Mouse (Mus musculus): ENCODE data around the gene Stat3. TPM values are rescaled to one million over a fixed set of nuclear protein-coding genes. Genes with fewer than 3 reads are reported as not detected.
A peak's percentile ranks its signal among the peaks of the same experiment; 100 is the strongest.

The Stat3 gene
- polyA plus RNA-seq, 1 experiment from 2014 or later, result 84.2 TPM

GRCm38 (mm10) chr11:100927386-100927785, 12.0 kb downstream of the Stat3 start:
- DNase-seq (ENCODE audit: low spot score), result no peak

- DNase-seq (ENCODE audit: low spot score), result no peak
These were observed 14.9 kb downstream of the Stat3 start for GRCm38 (mm10) chr11:100924386-100924919.

GRCm38 (mm10) chr11:100920887-100921624, 18.3 kb downstream of the Stat3 start:
- DNase-seq (ENCODE audit: low spot score), result no peak

- no peak for DNase-seq (ENCODE audit: low spot score)
These were observed 21.3 kb downstream of the Stat3 start for GRCm38 (mm10) chr11:100918007-100918406.

- no peak for DNase-seq (ENCODE audit: low spot score)
These were observed 22.8 kb downstream of the Stat3 start for GRCm38 (mm10) chr11:100916432-100916971.

- DNase-seq (ENCODE audit: low spot score), result no peak
These were observed 24.3 kb downstream of the Stat3 start for GRCm38 (mm10) chr11:100915063-100915462.

- DNase-seq (ENCODE audit: low spot score), result no peak
These were observed 24.9 kb downstream of the Stat3 start for GRCm38 (mm10) chr11:100914415-100914814.

- no peak for DNase-seq (ENCODE audit: low spot score)
These were observed 26.8 kb downstream of the Stat3 start for GRCm38 (mm10) chr11:100912401-100913155.

- DNase-seq (ENCODE audit: low spot score), result no peak
These were observed 30.8 kb downstream of the Stat3 start for GRCm38 (mm10) chr11:100908567-100908966.

GRCm38 (mm10) chr11:100908112-100908511, 31.2 kb downstream of the Stat3 start:
- no peak for DNase-seq (ENCODE audit: low spot score)

- DNase-seq (ENCODE audit: low spot score), result no peak
These were observed 32.5 kb downstream of the Stat3 start for GRCm38 (mm10) chr11:100906885-100907284.

- no peak for DNase-seq (ENCODE audit: low spot score)
These were observed 33.4 kb downstream of the Stat3 start for GRCm38 (mm10) chr11:100905929-100906328.

- DNase-seq (ENCODE audit: low spot score), result no peak
These were observed 34.6 kb downstream of the Stat3 start for GRCm38 (mm10) chr11:100904580-100905351.

- DNase-seq (ENCODE audit: low spot score), result no peak
These were observed 40.7 kb downstream of the Stat3 start for GRCm38 (mm10) chr11:100898441-100899199.

- DNase-seq (ENCODE audit: low spot score), result peak; percentile 24
These were observed 41.8 kb downstream of the Stat3 start for GRCm38 (mm10) chr11:100897294-100898231.

GRCm38 (mm10) chr11:100896078-100896477, 43.3 kb downstream of the Stat3 start:
- DNase-seq (ENCODE audit: low spot score), result no peak

GRCm38 (mm10) chr11:100894146-100894918, 45.0 kb downstream of the Stat3 start:
- no peak for DNase-seq (ENCODE audit: low spot score)

GRCm38 (mm10) chr11:100893482-100893881, 45.9 kb downstream of the Stat3 start:
- DNase-seq (ENCODE audit: low spot score), result peak; percentile 93

GRCm38 (mm10) chr11:100892435-100892834, 46.9 kb downstream of the Stat3 start:
- DNase-seq (ENCODE audit: low spot score), result no peak

Measured in thymus, postnatal 0 days (tissue).